Mouse (Mus musculus) adrenal gland, postnatal 4 days (tissue): ENCODE measurements at regions not wholly inside any gene's neighbourhood (a gene's known extent, or its start where the extent isn't known, plus 50 kb on each side); places are given as distances from the start of the nearest gene placed in this dataset.

Source experiments
- DNase-seq, 2 experiments: peaks; one replicate each; pipeline ENCODE4 v3.0.0; 2021 to 2022; ENCODE audit warnings: low spot score in 2 of 2, mixed read lengths in 2 of 2

DNA sequence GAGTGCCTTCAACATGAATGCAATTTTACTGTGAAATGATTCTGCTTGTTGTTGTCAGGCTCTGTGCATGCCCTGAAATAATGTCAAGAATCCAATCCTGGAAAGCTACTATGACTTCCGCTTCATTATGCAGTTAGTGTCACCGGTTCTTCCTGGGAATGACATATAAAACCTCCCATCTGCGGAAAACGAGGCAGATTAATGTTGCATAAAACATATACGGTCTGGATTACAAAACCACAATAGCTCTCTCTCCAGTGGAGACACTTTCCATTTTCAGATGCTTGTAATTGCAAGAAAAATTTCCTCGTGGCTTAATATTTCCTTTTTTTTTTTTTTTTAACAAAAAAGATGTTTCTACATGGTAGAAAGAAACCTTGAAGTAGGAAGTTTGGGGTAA lies 198.2 kb upstream of the Chl1 start:
- no peak for DNase-seq

DNA sequence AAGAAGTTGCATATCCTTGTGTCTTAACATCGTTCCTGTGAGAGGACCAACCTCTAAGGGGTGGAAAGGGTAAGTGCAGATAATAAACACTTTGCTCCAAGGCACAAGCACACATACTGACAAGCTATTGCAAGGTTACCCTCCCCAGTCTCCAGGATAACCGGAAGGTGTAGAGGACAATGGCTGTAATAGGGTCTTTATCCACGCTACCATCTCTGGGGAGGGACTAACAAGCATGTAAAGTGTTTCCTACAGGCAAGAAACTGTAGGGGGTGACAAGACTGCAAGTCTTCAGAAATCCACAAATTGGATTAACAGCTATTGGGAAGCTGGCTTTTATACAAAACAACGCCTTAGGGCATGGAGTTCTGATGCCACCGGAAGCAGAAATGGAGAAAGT lies 197.5 kb upstream of the Chl1 start:
- no peak for DNase-seq

DNA sequence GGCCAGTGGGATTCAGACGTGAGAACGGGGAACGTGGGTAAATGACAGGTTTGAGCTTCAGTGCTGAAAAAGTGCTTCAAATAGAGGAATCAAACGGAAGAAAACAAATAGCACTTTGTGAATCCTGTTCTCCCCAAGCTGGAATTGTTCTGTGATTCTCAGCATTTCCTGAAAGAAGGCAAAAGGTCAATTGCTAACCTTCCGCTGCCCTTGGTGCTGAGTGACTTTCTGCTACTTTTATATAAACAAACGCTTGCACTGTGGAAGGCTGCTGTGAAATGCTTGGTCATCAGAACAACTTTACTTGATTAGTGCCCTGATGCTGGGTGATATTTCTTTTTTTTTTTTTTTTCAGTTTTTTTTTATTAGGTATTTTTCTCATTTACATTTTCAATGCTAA lies 192.3 kb upstream of the Chl1 start:
- no peak for DNase-seq

DNA sequence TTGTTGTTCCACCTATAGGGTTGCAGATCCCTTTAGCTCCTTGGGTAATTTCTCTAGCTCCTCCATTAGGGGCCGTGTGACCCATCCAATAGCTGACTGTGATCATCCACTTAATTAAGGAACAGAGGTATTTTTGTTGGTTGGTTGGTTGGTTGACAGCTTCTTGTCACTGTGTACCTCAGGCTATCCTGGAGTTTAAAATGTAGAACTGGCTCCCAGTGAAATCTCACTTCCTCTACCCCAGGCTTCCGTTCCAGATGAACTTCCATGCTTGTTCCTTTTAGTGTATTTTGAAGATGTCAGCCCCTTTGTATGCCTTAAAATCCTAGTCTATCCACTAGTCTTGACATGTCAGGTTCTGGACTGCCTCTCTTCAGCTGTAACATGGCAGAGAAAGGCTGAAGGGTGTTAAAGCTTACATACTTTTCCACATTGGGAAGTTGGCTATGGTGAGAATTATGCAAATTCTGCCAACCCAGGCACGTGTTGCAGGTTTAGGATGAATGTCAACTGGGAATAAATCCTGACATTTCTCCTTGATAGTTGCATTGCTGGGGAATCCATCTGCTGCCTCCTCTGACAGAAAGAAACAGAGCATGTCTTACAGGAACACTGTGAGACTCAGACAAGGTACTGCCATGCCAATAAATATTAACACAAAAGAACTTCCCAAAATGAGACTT lies 191.6 kb upstream of the Chl1 start:
- DNase-seq = no peak

DNA sequence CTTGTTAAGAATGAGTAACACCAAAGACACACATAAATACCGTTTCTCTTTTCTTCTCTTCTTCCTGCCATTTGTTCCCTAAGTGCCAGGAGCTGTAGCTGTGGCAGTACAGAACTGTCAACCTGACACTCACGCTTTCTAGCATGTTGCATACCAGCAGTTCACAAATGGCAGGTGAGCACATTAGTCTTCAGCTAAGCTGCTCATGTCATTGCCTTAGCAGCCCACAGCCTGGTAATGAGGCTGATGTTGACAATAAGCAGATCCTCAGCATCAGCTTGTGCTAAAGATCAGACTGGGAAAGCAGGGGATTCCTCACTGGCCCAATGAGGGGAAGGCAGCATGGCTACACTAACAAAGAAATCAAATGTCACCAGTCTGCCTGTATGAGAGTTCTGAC lies 190.4 kb upstream of the Chl1 start:
- DNase-seq = no peak

DNA sequence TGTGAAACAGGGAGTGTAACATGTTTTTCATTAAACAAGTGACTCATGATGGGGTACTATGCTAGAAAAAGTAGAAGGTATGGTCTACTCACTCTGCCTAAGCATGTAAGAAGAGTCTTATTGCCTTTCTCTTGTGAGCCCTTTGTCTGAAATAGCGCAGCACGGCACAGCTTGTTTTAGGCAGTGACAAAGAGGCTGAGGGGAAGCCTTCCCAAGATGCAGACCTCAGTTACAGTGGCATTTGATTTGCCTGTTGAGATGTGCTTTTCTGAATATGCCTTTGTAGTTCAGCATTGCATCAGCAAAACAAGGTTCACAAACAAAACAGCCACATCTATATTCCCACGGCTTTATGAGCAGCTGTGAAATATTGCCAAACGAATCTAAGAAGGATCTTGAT lies 189.8 kb upstream of the Chl1 start:
- no peak for DNase-seq

DNA sequence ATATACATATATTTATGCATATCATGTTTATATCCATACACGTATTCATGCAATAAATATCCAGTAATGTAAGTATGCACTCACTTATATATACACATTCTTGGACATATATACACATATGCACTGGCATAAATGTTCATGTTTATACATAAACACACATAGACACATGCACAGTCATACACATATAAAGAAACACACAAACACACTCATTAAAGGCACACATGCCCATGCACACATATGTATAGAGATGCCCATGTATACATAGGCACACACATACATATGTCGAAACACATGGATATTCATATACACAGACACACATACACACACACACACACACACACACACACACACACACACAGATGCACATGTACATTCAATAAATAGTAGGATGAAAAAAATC lies 189.3 kb upstream of the Chl1 start:
- no peak for DNase-seq

DNA sequence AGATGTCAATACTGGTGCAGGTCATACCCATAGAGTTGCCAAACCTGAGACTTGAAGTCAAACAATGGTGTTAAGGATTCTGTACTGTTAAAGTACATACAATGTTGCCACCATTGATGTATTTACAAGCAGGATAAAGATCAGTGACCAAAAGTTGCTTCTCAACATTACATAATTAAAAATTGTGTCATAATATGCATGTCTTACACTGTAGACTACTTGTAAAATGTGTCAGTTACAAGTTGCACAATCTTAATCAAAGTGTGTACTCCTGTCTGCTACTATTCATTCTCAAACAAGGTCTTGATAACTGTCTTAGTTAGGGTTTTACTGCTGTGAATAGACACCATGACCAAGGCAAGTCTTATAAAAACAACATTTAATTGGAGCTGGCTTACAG lies 187.9 kb upstream of the Chl1 start:
- no peak for DNase-seq

DNA sequence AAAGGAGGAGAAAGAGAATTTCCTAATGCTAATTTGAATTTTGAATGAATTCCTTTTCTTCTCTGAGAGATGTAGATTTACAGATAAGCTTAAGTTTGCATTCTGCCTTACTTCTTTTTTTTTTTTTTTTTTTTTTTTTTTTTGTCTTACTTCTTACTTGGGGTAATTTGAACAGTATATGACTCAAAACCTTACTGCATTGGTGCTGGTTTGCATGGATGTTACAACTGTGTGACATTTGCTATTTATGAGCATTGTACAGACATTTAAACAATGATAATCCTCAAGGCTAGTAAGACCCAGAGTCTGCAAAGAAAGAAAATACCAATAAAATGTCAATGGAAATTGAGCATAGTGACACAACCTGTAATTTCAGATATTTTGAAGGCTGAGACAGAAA lies 174.7 kb upstream of the Chl1 start:
- DNase-seq = no peak

DNA sequence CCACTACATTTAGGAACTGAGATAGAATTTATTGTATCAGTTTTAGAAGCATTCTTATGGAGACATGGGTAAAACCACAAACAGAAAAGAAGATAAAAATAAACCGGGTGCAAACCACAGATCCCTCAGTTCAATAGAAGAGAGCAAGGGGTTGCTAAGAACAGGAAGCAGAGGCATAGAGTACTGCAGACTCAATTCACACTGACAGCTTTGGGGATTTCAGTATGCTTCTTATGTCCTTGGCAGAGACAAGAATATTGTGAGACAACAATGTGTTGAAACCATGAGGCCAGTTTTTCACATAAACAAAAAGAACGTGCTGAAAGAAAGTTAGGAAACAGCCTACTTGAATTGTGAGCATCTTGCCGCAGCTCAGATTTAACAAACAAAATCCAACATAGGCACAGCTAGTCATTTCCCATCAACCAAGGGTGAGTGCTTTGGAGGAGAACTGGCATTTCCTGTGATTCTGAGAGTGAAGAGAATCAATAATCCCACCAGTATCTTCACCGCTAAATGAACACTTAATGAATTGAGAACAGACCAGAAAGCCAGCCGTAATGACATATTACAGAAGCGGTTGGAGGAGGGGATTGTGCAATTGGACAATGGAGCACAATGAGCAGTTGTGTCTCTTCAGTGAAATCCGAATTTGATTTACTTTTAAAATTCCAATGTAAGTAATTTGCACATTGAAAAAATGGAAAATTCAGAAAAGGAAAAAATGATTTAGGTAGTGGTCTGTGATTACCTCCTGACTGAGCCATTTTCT lies 170.2 kb upstream of the Chl1 start:
- no peak for DNase-seq

DNA sequence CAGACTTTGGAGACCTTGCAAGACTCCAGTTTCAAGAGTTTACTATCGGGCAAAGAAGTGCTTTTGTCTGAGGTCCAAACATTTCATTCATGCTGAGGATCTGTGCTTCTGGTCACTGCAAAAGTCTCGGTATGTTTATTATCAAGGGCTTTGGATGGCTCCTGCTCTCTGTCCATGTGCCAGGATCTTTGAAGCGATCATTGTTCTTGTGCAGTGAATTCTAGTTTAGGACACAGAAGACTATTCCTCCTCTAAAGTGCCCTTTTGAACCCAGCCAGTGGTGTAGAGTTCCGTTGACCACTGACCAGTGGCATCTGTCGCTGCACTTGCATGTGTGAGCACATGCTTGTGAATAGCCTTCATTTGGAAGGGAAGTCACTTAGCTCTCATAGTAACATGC lies 166.9 kb upstream of the Chl1 start:
- DNase-seq = no peak

DNA sequence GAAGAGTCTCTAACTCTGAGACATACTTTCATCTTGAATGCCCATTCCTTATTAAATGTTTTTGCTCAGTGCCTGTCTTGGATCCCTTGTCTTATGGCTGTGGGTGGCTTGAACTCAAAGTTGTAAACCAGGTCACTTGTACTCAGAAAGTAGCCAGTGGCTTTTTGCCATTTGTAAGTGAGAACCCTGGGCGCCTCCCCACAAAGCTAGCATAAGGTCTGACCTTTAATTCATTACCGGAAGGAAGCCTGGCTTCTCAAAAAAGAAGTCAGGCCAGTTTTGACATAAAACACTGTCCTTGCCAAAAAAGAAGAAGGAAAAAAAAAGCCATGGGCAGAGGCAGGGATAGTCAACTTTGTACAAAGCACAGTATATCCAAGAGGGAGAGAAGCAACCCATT lies 166.0 kb upstream of the Chl1 start:
- no peak for DNase-seq

DNA sequence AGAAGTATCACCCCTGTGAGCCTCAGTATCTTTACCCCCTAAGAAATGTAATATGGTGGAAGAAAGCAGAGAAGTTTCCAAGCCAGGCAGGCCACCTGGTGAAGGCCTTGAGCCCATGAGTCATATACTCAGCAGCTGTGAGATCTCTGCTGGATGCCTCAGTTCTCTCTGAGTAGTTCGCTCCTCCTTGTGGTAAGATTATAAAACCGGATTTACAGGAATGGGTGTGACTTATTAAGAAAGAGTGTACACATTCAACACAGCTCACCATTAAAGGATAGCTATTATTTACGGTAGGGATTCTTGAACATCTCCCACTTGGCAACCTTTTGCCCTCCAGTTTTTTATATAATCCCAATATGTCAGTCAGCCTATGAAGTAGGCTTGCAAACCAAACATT lies 165.2 kb upstream of the Chl1 start:
- no peak for DNase-seq

DNA sequence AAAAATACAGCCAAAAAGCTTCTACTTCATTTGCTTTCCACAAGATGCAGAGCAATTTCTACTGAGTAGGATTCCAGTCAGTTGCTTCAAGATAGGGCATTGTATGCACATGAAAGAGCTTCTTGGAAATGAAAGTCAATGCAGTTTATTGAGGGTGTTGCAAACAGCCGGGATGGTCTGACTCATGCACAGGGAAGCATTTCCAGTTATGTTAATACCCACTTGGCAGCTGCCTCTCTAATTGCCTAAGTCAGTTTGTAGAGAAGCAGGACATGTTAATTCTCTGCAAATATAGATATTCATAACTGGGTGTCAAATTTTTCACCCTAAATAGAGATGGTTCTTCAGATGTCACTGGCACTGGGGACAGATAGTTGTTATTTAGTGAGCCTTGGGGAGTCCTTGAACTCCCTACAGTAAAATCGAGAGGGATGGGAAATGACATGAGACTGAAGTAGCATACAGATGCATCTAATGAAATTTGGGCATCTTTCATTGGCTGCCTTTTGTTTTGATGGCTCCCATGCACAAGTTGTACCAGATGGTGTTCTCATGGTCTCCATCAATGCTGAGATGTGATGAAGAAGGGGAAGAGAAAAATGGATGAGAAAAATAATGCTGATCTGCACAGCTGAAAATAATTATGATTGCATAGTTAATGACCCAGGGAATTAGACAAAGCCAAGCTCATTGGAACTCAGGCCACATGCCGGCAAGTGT lies 157.8 kb upstream of the Chl1 start:
- no peak for DNase-seq

DNA sequence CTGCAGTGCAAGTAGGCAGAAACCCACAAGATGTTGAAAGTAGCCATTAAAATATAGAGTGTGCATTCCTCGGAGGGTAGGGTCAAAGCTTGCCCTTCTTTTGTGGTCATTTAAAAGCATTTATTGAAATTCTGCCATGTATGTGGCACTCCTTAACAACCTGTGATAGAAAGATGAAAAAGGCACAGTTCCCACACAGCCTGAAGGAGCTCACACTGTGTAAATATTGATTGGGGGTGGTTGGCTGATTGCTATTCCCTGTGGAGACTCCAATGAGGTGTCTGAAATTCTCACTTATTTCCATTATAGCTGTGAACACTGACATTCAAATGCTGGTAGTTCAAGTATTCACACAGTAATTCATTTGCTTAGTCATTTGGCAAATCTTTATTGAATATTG lies 157.0 kb upstream of the Chl1 start:
- no peak for DNase-seq

DNA sequence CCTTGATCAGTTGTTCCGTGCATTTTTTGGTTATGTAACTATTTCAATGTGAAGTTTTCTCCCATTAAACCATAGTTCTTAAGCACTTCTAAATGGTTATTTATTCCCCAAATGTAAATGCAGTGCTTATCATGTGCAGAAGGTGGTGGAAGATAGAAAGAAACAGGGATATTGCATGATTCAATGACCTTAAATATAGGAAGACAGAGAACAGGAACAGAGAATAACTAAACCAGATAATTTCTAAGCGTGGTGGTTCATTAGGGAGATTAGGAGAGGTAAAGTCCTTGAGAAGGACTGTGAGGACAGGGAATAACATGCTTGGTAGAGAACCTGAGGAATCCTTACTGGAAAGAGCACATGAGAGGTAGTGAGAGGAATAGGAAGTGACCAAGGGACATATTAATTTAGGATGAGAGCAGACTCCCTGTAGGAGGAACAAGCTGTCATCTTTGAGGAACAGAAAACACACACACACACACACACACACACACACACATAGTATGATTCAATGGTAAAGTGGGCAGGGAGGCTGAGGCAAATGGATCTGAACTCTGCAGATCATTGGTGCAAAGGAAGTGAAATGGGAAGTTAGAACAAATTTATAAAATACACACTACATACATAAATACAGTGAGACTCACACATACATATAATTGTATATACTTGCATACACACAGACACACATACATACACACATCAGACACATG lies 143.4 kb upstream of the Chl1 start:
- no peak for DNase-seq

DNA sequence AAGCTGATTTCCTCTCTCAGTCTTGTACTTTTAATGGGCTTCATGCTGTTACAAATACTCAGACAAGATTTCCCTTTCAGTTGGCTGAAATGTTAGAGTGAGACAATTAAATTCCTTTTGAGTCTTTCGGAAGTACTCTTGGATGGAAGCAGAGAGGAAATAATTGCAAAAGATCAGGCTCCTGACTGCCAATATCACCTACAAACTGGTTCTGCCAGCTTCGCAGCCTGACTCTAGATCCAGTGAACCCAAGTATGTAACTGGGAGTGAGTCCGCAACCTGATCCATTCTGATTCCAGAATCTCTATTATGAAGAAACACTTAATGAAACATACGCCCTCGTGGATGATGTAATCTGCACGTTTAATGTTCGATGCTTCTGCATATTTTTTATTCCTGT lies 135.4 kb upstream of the Chl1 start:
- DNase-seq = no peak

DNA sequence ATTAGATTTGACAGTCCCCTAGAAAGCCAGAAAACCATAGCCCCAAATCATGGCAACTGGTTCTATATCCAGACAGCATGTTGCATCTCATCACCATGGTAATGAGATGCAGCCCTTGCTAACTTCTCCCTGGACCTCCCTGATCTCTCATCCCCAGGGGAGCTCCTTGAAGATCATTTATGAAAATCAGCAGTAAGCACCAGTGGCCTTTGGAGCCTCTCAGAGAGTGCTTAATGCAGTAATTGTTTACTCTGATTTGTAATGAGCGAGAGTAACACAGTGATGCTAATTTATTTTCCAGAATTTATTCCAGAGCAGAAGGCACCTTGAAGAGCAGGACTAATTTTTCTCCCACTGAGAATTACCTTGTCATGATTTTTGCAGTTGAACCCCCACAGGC lies 133.1 kb upstream of the Chl1 start:
- DNase-seq = no peak

DNA sequence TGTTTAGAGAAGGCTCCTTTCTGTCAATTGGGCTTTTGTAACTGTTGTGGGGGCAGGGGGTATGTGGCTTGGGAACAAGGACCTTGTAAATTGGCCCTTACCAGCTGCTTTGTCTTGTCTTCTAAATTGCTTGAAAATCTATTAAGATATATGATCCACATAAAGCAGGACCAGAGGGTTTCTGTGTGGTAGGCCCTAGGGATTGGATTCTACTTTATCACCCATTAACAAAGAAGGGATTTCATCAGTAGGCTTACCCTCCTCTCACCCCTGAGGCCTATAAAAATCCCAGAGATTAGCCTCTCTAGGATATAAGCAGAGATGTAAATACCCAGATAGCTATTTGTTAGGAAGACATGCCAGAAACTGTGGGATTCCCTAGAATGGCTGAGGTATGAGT lies 132.3 kb upstream of the Chl1 start:
- no peak for DNase-seq

DNA sequence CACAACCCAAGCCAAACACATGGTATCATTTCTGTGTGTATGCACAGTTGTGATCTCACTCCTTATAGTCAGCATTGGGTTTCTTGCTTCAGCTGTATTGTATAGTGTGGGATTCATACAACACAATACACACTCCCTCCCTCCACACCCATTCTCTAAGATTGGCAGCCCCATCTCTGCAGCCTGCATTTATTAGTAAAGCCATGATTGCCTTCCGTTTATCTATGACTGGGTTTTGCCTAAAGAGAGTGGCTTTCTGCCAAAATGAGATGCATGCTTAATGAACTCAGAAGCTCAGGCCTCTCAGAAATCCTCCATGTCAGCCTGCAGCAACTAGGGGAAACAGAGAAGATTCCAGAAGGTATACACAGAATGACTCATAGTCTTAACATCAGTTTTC lies 129.4 kb upstream of the Chl1 start:
- no peak for DNase-seq

DNA sequence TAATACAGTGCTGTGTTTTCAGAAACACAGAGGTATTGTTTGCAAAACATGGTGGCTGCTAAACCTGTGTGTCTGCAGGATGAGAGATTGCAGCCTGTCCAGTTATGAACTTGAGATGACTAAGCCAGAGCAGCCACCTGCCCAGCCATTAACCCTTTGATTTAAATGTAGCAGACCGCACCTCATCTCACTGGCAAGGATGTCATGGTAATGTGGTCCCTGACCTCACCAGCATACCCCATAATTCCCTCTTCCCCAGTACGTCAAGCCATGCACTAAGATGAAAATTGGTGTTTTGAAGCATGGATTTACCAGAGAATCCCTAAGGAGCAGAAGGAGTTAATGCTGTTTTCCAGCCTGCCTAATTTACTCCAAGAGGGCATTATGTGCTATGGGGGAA lies 128.5 kb upstream of the Chl1 start:
- DNase-seq = no peak

DNA sequence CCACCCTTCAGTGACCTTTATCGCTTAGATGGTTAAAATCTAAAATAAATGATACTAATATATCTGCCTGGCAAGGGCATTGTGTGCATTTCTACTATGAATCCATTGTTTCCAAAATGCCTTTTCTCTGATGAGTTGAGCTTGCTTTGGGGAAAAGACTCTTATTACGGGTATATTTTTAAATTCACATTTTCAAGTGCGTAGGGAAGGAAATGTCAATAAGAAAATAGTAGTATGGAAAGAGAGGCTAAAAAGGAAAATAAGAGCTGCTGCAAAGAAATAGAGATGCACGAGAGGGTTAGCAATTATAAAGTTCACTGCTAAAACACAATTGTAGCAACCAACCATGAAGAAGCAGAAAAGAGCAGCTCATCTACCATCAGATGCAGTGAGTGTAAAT lies 123.8 kb upstream of the Chl1 start:
- DNase-seq = no peak
